Mouse (Mus musculus): ENCODE measurements around the gene Borcs6.

Gene Borcs6

DNA sequence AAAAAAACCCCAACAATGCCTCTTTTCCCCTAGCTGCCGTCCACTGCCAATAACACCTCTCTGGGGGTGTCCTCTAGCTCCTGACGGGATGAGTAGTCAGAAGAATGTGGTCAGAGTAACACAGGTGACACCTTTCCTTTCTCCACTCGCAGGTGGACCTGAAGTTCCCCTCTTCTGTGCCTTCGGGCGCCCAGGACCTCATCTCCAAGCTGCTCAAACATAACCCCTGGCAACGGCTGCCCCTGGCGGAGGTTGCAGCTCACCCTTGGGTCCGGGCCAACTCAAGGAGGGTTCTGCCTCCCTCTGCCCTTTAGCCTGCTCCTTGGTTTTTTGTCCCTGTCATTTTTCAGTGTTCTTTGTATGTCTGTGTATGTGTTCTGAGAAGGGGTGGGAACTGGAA, 8.8 kb upstream of the Borcs6 start:
- no peak for DNase-seq

DNA sequence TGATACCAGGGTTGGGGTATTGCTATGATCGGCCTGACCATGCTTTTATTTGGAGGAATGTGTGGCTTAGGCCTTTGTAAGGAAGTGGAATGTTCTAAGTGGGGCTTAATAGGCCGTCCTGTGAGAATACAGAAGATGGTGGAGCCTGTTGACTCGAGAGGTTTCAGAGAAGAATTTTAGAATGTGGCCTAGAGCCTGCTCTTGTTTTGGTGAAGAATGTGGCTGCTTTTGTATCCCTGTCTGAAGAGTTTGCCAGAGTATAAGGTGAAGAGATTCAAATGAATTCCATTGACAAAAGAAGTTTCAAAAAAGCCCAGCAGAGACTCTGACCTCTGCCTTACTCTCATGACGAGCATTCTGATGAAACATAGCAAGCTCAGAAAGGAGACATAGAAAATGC, 7.7 kb upstream of the Borcs6 start:
- no peak for DNase-seq

DNA sequence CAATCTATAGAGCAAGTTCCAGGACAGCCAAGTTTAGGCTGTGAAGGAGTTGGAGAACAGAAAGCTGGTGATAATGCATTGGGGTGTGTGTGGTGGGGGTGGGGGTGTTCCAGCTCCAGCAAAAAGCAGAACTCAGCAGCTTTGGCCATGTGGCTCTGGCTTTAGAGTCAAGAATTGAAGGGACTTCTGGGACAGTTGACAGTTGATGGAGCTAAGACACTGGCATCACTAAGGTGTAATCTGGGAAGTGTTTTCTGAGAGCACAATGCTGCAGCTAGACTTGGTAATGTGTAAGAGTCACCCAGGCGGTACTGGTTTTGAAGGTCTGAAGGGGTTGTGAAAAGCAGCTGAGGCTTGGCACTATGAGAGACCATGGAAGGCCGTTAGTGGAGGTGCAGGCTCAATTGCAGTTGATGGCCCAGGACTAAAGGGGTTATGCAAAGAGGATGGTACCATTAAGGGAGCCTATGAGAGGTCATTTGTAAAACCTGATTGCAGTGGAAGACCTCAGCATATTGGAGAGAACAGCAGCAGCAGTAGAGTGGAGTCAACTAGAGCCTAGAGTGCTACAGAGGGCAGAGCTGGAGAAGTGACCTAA, 6.6 kb upstream of the Borcs6 start:
- peak; percentile 88 for DNase-seq

DNA sequence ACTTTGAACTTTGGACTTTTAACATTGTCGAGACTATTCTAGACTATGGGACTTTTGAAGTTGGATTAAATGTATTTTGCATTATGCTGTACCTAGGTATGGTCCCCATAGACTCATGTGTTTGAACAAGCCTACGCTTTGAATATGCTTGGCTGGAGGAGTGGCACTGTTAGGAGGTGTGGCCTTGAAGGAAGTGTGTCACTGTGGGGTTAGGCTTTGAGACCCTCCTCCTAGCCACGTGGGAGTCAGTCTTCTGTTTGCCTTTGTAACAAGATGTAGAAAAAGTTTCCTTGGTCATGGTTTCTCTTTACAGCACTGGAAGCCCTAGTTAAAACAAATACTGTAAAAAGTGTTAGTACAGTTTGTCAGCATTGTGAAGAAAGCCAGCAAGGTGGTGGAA, 5.7 kb upstream of the Borcs6 start:
- DNase-seq, result no peak

DNA sequence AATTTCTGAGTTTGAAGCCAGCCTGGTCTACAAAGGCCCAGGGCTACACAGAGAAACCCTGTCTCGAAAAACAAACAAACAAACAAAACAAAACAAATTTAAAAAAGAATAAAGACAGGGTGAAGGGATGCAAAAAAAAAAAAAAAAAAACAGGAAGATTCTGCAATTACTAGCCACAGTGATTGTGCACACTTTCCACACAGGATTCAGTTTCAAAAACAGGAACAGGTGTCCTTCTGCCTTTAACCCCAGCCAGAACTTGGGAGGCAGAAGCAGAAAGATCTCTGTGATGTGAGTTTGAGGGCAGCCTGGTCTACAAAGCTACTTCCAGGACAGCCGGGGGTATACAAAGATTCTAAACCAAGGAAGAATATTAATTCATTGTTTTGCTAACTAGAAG, 1.3 kb upstream of the Borcs6 start:
- no peak for DNase-seq

DNA sequence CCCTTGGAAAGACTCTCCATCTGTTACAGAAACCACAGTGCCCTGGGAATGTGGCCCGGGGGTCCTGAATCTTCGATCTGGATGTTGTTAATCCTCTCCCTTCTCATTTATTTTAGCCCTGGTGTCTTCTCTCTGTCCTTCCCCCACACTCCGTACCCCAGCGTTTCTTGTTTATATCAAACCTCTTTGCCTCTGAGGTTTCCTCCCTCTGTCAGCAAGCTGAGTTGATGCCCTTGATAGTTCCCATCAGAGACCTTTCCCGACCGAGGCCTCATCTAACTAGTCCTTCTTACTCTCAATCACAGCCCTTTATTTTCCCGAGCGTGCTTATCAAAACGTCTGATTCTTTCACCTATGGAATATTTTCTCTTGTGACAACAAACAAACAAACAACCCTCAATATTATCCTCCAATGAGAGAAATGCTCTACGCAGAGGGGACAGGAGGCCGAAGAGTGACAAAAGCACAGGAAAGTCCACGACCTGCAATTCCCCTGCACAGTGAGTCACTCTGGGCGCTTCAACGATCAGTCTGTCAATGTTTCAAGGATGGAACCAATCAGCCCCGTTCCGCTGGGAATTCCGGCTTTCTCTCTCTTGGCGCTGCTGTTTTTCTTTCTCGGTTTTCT, 674 bp upstream of the Borcs6 start:
- DNase-seq, result peak; percentile 90

DNA sequence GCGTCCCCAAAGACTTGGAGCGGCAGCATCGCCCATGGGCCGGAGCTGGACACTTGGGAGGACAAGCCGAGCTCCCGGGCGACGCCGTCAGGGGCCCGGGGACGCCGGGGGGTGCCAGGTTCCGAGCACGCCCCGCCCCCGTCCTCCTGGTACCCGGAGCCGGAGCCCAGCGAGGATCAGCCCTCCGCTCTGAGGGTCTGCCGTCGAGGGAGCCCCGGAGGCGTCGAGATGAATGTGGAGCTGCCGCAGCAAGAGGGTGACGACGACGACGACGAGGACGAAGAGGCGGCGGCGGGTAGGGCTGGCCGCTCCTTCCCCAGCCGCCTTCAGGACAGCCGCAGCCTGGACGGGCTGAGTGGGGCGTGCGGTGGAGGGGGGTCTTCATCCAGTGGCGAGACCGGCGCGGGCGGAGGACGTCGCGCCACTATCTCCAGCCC, 476 bp downstream of the Borcs6 start:
- no peak for DNase-seq

DNA sequence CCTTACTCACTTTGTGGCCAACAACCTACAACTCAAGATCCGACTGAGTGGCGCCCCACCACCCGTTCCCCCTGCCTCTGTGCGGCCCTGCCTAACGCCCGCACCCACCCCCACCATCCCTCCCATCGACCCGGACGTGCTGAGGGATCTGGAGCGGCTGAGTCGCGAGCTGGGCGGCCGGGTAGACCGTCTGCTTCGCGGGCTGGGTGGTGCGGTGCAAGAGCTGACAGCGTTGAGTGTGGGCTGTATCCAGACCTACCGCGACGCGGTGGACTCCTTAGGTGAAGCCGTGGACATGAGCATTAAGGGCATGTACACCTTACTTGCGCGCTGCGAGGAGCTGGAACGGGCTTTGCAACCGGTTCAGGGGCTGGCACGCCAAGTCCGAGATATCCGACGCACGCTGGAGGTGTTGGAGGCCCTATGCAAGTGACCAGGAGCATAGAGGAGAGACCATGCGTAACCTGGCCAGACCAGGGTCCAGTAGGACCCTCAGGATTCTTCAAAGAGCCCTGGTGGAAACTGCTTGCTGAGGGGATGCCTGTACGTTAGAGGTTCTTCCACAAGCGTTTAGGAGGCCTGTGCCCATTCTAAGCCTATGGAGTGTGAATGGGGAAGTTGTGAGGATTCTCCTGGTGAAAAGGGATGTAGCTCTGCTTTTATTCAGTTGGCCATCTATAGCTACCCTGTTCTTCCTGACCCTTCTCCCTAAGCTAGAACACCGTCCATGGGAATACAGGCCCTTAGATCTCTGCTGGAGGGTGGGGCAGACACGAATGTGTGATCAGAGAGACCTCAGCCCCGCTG, 1.1 kb downstream of the Borcs6 start:
- DNase-seq, result peak; percentile 97

DNA sequence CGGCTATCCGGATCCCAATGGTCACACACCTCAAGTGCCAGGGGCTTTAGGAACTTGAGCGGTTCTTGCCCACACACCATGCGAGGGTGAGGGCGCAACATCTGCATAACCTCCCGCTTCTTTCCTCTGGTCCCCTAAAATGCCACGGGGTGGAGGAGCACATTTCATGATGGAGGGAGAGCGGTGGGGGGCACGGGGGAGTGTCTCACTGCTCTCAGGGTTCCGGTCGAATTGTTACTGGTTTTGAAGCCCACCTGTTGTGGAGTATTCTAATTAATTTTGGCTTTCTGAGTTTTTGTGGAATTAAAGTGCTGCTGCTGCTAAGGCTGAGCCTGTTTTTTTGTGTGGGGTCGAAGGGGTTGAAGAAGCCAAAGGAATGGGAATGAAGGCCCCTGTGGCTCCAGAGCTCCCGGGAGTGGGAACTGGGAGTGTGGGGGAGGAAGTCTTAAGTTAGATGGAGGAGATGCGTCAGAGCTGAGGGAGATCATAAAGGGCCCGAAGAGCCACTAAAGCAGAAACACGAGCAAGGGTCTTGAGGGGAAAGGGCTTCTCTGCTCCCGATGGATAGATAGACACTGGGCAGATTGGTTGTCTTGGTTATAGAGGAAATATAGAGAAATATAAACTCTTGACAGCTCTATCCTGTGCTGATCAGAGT, 1.9 kb downstream of the Borcs6 start:
- DNase-seq, result peak; percentile 90

DNA sequence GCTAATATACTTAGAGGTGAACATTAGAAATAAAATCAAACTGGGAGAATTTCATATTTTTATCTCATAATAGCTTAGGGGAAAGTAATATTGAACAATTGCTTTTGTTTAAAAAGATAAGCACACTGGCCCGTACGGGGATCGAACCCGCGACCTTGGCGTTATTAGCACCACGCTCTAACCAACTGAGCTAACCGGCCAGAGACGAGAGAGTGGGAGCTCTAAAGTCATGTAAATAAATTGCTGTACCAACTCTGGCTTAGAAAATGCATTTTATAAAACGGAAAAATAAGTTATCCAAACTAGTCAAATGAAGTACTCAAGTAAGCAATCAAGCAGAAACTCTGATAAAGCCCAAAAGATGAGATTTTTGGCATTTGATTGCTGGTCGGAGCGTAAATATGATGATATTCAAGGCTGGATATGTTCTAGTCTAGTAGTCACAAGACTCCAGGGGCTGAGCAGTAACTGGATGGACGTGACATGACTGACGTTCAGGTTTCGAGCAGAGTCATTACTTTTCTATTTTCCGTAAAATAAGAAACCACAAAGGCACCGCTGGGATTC, 2.8 kb downstream of the Borcs6 start:
- DNase-seq, result peak; percentile 96

DNA sequence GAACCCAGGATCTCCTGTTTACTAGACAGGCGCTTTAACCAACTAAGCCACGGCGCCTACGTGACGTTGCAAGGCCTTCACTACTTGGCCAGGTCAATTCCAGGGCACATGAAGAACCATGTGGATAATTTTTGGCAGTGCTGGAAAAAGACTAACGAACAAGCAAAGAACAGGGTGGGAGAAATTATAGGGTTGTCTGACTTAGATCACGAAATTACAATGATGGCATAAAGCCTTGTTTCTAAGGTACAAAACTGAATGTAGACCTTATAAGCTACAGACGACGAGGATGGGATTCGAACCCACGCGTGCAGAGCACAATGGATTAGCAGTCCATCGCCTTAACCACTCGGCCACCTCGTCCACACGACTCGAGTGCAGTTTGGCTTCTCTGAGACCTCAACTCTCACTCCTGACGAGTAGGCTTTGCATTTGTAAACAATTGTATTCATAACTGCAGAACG, 3.3 kb downstream of the Borcs6 start:
- DNase-seq, result peak; percentile 99

DNA sequence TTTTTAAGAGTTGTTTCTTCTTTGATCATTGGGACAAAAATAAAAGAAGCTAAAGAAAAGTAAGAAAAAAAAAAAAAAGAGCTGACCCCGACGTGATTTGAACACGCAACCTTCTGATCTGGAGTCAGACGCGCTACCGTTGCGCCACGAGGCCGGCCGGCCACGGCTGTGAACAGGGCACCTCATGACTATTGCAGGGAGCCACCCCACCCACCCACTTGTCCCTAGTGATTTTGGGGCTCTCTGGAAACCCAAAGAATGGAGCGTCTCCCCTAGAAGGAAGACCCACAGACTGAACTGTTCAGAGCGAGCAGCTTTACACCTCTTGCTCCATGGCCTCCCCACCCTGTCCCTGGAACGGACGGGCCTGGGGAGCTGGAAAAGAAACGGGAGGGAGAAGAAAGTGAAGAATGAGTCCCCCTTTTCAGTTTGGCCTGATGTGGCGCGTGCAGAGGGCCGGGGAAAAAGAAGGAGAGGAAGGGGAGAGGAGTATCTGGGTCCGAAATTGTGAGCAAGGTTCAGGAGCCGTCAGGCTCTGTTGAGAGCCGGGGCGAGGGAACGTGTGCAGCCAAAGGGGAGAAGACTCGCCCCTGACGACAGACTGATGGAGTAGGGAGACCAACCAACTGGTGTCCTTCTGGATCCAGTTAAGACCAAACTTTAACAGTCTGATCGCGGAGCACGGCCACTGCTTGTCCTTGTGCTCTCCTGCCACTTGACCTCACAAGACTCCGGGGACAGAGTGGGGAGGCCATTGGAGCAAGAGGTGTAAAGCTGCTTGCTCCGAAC, 4.1 kb downstream of the Borcs6 start:
- peak; percentile 98 for DNase-seq

DNA sequence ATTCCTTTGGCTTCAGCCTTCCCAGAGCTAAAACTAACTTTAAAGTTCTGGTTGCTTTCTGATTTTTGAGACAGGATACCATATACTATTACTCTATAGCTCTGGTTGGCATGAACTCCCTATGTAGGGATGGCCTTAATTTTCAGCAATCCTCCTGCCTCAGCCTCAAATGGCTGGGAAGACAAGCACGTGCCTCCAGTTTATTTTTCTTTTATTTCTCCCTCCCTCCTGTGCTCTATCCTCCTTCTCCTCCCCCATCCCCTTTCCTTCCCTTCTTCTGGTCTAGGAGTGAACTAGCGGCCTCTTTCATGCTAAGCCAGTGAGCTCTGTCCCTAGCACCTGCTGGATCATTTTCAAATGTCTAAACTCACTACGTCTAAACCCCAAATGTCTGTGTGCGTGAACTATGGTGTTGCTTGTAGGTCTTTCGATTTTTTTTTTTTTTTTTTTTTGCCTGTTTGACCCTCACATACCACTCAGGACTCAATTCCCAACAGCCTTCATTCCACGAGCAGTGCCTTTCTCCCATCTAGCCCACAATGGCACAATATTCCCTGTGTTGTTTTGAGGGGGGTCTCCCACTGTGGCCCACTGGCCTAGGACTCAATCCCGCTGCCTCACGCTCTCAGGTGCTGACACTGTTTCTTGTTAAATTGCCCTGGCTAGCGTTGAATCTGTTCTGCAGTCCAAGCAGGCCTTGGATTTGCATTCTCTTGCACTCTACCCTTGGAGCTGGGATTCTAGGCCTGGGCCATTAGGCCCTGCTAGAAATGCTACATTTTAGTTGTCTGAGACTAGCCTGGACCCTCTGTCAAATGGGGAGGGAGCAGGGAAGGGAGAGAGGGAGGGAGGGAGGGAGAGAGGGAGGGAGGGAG, 5.0 kb downstream of the Borcs6 start:
- DNase-seq, result peak; percentile 90

DNA sequence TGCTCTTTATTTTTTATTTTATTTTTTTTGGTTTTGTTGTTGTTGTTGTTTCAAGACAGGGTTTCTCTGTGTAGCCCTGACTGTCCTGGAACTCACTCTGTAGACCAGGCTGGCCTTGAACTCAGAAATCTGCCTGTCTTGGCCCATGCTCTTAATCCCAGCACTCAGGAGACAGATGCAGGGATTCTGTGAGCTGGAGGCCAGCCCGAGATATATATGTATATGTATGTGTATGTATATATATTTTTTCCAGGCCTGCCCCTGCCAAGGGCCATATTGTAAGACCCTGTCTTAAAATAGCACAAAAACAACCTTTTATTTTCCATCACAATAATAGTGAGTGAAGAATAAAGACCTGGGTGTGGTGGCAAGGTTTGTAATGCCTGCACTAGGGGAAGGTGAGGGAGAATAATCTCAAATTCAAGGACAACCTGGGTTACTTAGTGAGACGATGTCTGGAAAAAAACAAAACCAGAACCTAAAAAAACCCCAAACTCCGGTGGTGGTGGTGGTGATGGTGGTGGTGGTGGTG, 5.9 kb downstream of the Borcs6 start:
- peak; percentile 87 for DNase-seq

DNA sequence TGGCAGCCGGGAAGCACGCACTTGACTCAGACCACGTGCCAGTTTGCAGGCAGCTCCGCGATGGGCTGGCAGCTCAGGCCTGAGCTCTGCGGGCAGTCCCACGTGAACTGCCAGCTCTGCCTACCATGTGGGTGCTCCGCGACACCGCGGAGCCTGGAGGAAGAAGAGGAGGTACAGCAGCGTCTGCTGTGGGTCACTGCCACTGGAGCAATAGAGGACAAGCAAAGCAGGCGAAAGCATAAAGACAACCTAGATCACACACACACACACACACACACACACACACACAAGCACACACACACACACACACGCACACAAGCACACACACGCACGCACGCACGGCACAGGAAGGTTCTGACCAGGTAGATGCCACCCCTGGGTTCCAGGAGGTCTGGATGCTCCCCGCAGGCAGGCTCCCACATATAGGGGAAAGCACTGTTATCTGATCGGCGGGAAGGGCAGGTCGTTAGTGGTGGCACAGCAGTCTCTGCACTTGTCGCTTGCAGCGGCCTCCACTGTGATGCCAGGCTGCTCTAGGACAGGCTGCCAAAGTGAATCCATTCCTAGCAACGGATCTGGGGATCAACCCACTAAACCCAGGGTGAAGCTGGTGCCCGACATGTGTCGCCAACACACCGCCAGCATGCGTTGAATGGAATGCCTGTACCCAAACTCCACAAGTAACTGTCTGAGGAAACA, 6.8 kb downstream of the Borcs6 start:
- peak; percentile 96 for DNase-seq

DNA sequence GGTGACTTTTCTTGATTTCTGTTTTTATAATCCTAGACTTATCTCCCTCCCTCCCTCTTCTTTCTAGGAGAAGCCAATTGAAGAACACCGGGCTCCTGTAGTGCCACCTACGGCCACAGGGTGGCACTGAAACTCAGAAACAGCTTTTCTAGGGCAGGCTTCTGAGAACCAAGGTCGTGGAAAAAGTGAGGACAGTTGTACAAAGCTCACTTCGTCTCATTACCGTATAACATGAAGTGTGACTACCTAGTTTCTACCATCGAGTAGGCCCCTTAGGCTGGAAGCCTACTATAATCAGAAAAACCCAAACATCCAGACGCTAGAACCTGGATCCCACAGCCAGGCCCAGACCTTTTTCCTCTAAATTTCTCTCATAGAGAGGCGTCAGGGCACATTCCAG, 7.4 kb downstream of the Borcs6 start:
- DNase-seq, result peak; percentile 98

DNA sequence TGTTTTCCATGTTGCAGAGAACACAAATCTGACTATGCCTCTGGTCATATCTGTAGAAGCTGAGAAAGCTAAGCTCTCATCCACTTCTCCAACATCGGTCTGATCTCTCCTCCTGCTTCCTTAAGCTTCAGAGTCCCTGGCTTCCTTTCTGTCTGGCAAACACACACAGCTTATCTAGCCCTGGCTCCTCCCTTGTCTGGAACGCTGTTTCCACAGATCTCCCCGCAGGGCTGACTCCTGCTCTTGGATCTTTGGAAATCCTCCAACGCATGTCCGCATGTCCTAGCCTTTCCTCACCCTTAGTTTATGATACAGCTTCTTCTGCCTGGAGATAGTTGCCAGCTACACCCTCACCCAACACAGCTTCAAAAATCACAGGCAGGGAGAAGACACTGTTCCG, 8.1 kb downstream of the Borcs6 start:
- peak; percentile 98 for DNase-seq

DNA sequence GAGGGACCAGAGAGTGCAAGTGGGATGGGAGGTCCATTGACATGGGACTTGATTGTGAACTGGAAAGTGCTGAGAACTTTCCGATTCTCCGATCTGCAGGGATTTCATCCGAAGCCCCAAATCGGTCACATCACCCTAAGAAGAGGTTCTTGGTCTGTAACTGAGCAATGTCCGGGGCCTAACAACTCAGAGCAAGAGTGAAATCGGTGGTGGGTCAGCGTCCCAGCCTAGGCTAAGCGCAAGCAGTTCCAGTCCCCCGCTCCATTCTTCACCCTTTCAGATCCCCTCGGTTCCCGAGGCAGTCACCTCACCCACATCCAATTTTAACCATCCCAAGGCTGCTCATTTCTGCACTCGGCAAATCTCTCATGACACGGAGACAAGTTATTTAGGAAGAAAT, 10.6 kb downstream of the Borcs6 start:
- DNase-seq, result no peak

DNA sequence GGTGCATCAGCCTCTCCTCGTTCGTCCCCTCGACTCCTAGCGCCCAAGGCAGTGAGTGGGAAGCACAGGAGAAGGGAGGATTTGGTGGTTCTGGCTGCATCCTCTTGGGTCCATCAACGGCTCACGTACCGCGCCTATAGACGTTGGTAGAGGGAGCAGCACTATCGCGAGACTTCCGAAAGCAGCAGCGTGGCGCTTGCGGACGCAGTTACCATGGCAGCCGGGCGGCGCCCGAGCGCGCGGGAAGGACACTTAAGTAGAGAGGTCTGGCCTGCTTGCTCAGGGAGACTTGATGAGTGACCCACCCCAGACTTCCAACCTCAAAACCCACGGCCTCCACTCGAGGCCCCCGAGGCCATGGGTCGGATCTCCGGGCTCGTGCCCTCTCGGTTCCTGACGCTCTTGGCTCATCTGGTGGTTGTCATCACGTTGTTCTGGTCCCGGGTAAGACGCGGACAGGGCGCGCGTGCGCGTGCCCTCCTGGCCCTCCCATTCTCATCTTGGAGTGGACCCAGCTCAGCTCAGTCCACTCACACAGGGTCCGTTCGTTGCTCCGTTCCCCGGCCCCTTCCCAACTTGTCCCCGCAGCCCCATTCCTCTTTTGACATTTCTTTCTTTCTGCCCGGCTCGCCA, 11.2 kb downstream of the Borcs6 start, which contains the start of gene Tmem107:
TSS of gene Tmem107 (plus strand) at position 217 of the 633 bp plus-strand sequence.
- peak; percentile 99 for DNase-seq

DNA sequence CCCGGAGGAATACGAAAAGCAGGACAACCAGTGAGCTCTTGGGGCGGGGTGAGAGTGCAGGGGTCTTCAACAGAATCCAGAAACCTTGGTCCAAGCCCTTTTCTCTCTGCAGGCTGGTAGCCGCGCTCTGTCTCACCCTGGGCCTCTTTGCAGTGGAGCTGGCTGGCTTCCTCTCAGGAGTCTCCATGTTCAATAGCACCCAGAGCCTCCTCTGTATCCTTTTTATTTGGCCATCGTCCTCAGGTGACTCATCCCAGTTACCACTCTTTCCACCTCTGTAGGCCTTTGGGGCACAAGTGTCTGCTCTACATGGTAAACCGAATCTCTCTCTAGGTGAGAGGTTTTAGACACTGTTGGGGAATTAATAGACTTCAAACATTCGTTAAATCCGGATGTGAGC, 11.7 kb downstream of the Borcs6 start:
- no peak for DNase-seq

Data from heart, adult 11 months (tissue).